Mouse (Mus musculus) forebrain, embryonic 13.5 days (tissue): ENCODE results near the gene Slc39a9. TPM values are rescaled to one million over a fixed set of nuclear protein-coding genes. Genes with fewer than 3 reads are reported as not detected.
A peak's percentile ranks its signal among the peaks of the same experiment; 100 is the strongest.

Experiments
- ATAC-seq: fragments of 200-750 bp; cut with Nextera tagmentation; 2 replicates; pipeline ENCODE4 v1.8.0; 2017
- H3K27ac ChIP-seq: fragments of 300-500 bp; sonication (generic); 2 replicates; pipeline ENCODE4 v1.5.1; 2015; ENCODE audit warnings: inconsistent platforms, mild to moderate bottlenecking, moderate library complexity
- H3K27me3 ChIP-seq: fragments of 300-500 bp; sonication (generic); 2 replicates; pipeline ENCODE4 v1.6.1; 2015; ENCODE audit warnings: mild to moderate bottlenecking, inconsistent platforms
- H3K36me3 ChIP-seq: fragments of 300-500 bp; sonication (generic); 2 replicates; pipeline ENCODE4 v1.6.1; 2015; ENCODE audit warnings: mild to moderate bottlenecking, inconsistent platforms; ENCODE audit not compliant: poor library complexity, severe bottlenecking
- H3K4me1 ChIP-seq: fragments of 300-500 bp; sonication (generic); 2 replicates; pipeline ENCODE4 v1.6.1; 2015; ENCODE audit warnings: inconsistent platforms
- H3K4me2 ChIP-seq: fragments of 300-500 bp; sonication (generic); 2 replicates; pipeline ENCODE4 v1.6.1; 2015; ENCODE audit warnings: inconsistent platforms, mild to moderate bottlenecking, moderate library complexity
- H3K4me3 ChIP-seq: fragments of 300-500 bp; sonication (generic); 2 replicates; pipeline ENCODE4 v1.5.1; 2015; ENCODE audit warnings: mild to moderate bottlenecking, inconsistent platforms
- H3K9ac ChIP-seq: fragments of 300-500 bp; sonication (generic); 2 replicates; pipeline ENCODE4 v1.6.1; 2015; ENCODE audit warnings: mild to moderate bottlenecking, inconsistent platforms
- H3K9me3 ChIP-seq: fragments of 300-500 bp; sonication (generic); replicated peaks from 2 replicates; pipeline ENCODE4 v1.6.1; 2016; ENCODE audit warnings: inconsistent platforms
- whole genome bisulfite sequencing: fragments of 180-500 bp; shearing (Covaris S2); methylation state at CpG from one replicate; pipeline ENCODE4 v1.1.7; 2015; 5-methylcytosine and 5-hydroxymethylcytosine counted together
- polyA plus RNA-seq: library from polyadenylated mRNA; unstranded; fragments of >200 nt; fragmentation: Nextera tagmentation; extraction: Ambion mirVana; gene quantifications from 2 replicates; pipeline ENCODE4 v1.2.1, GENCODE M21; 2015

Gene Slc39a9
- polyA plus RNA-seq, 1 experiment from 2014 or later, result 20.2 TPM

DNA sequence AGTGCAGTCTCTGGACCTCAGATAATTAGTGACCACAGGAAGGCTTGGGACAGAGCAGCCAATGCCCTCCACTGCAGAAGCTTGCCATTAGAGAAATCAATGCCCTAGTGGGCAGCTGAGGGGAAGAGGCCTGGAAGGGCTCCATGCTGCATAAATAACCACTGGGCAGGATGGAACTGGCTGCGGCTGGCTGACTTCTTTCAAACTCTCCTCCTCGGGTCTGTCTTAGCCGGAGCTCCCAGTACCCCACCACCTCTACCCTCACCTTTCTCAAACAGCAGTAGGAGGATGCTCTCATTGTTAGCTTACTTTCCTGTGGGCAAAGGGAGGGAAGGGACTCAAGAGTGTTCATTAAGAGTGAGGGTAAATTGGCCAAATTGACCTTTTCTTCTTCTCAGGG lies 51.3 kb downstream of the Slc39a9 start:
- H3K27me3 ChIP-seq, result peaks cover 52% of the 10 kb centered on the region
- no peak for ATAC-seq
- no peak overlapping the region for H3K4me3 ChIP-seq
- no peak overlapping the region for H3K27ac ChIP-seq
- peaks cover 18% of the 10 kb centered on the region for H3K4me1 ChIP-seq
- no peak overlapping the region for H3K4me2 ChIP-seq
- H3K9me3 ChIP-seq, result no peaks in the 10 kb centered on the region
- no peaks in the 10 kb centered on the region for H3K36me3 ChIP-seq
- H3K9ac ChIP-seq, result no peak overlapping the region
- 65% methylated on average over 3 of the region's 3 CpGs for WGBS

DNA sequence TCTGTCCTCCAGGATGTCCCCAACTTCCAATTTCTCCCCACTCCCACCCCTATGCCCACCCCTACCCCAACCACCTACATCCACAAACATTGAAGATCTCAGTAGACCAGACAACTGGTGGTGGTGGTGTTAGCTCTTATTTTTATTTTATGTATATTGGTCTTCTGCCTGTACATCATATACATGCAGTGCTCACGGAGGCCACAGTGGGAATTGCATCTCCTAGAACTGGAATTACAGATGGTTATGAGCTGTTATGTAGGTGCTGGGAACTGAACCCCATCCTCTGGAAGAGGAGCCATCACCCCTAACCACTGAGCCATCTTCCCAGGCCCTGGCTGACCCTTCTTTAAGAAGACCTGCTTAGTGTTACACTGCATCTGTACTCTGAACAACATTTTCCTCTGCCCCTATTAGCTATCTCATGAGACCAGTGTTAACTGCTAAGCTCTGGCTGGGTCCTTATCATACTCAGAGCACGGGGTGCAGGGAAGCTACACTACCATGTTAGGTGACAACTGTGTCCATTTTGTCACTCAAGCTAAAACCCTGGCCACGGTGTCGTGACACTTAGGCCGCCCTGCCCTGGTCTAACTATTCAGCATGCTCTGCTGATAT lies 55.0 kb downstream of the Slc39a9 start:
- Histone ChIP-seq H3K9me3 (no peaks in the 10 kb centered on the region), H3K4me2 (no peak overlapping the region), H3K27me3 (peaks cover 20% of the 10 kb centered on the region), H3K9ac (no peak overlapping the region), H3K36me3 (no peaks in the 10 kb centered on the region), H3K4me3 (no peak overlapping the region), H3K27ac (no peak overlapping the region), H3K4me1 (0 out of 2 replicates have a peak, but pooled peaks cover 3% of the 10 kb centered on the region)
- no peak for ATAC-seq
- 90% methylated on average over 5 of the region's 5 CpGs for WGBS

DNA sequence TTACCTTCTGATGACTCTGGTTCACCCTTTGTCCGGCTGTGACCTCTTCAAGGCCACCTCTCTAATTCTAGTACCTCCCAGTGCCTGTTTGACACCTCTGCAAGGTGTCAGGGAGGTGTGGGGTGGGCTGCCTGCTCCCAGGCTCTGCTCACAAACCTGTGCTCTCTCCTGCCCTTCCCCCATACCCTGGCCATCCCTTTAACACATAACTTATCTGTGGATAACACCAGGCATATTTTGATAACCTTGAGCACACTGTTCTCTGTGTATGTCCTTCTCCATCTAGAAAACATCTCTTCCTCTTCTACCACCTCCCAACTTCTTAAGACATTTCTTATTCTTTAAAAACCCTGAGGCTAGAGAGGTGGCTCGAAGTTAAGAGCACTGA lies 55.5 kb downstream of the Slc39a9 start:
- Histone ChIP-seq H3K27ac (no peak overlapping the region), H3K4me1 (0 out of 2 replicates have a peak, but pooled peaks cover 3% of the 10 kb centered on the region), H3K9ac (no peak overlapping the region), H3K4me2 (no peak overlapping the region), H3K27me3 (peaks cover 15% of the 10 kb centered on the region), H3K36me3 (no peaks in the 10 kb centered on the region), H3K4me3 (no peak overlapping the region), H3K9me3 (no peaks in the 10 kb centered on the region)
- no peak for ATAC-seq
- WGBS, result 79% methylated on average over 2 of the region's 2 CpGs

DNA sequence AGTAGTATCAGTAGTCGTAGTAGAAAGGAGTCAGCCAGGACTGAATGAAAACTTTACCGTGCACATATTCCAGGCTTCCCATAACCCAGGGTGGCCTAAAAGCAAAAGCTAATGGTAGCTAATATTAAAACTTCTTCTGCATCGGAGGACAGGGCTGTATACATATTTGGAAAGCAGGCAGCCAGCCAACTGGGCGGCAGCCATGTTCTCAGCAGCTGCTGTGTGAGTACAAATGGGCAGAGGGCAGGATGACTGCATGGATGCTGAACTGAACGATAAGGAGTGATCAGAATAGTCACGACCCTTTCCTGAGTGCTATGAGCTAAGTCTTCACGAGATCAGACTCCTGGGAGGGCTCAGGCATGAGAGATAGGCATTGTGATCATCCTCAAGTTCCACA lies 57.6 kb downstream of the Slc39a9 start:
- Histone ChIP-seq H3K4me3 (no peak overlapping the region), H3K27me3 (no peaks in the 10 kb centered on the region), H3K4me1 (peaks cover 4% of the 10 kb centered on the region), H3K9me3 (no peaks in the 10 kb centered on the region), H3K9ac (no peak overlapping the region), H3K27ac (no peak overlapping the region), H3K36me3 (no peaks in the 10 kb centered on the region), H3K4me2 (no peak overlapping the region)
- no peak for ATAC-seq
- WGBS, result 76% methylated on average over 7 of the region's 7 CpGs

DNA sequence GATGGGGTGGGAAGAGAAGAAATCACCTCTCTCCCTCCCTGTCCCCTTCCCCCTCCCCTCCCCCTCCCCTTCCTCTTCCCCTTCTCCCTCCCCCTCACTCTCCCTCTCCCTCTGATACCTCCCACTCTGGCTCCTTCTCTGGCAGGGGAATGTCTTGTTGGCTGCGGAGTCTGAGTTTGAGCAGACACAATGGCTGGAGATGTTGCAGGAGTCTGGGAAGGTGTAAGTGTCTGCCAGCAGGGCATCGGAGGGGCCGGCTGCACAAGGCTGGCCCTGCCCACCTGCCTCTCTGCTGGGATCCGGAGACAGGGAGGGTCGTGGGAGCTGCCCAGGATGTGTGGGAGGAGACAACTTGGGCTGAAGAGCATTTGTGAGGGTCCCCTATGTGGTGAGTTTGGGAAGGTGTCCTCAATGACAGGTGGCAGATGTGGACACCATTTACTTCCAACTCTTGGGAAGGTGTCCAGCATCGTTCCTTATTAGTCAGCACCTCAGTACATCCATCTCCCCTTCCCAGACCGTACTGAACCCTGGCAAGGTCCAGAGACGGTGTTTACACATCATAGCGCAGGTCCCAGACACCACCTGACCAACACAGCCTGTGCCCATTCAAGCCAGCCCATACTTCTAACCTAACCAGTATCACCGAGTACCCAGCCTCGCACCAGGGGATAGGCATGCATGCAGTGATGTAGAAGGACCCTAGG lies 62.7 kb downstream of the Slc39a9 start:
- 58% methylated on average over 11 of the region's 11 CpGs for WGBS
- Histone ChIP-seq H3K9me3 (no peaks in the 10 kb centered on the region), H3K4me3 (no peak overlapping the region), H3K27ac (no peak overlapping the region), H3K36me3 (no peaks in the 10 kb centered on the region), H3K27me3 (no peaks in the 10 kb centered on the region), H3K4me2 (no peak overlapping the region), H3K4me1 (peaks cover 17% of the 10 kb centered on the region), H3K9ac (no peak overlapping the region)
- peak; percentile 55 for ATAC-seq

DNA sequence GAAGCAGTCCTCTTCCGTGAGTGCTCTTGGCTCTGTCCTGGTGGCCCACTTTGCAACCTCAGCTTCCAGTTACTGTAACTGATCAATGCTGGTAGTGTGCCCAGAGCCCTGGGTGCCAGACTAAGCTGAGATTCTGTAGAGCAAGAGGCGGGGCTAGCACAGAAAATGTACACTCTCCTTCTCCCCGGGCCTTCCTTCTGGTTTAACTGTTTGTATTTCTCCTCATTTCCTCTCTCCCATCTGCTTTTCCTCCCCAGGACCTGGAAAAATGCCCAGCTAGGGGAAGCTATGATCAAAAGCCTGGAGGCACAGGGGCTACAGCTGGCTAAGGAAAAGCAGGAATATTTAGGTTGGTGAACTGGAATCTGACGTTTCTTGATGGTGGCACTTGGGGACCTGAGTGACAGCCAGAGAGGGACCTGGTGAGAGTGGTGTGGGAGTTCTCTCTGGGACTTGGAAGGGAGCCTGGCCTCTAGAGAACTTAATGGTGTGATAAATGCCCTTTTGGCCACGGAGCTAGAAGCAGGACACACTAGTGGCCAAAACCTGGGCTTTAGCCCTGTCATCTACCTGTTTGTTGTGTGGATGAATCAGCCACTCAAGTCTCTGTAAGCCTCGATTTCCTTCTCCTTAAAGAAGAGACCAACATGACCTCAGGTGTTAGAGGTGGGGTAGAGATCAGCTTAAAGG lies 63.4 kb downstream of the Slc39a9 start:
- H3K4me2 ChIP-seq, result no peak overlapping the region
- WGBS, result 57% methylated on average over 6 of the region's 6 CpGs
- peak; percentile 86 for ATAC-seq

DNA sequence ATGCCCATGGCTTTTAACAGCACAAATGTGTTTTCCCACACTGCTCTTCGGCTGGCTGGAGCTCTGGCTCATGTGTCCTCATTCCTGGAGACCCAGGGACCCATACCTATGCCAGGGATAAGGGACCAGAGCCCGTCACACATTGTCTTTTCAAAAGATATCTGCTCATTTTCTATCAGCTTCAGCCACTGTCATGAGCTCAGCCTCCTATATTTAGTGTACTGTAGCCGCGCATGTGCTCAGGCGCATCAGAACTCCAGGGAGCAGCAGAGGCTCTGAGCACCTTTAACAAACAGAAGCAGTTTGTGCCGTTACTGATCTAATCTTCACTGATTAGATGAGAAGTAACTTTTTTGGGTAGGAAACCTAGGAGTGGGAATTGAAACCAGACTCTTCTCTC lies 72.2 kb downstream of the Slc39a9 start:
- H3K4me3 ChIP-seq, result no peak overlapping the region
- no peaks in the 10 kb centered on the region for H3K9me3 ChIP-seq
- 81% methylated on average over 6 of the region's 6 CpGs for WGBS
- no peak overlapping the region for H3K4me2 ChIP-seq
- ATAC-seq, result no peak
- no peaks in the 10 kb centered on the region for H3K4me1 ChIP-seq
- H3K9ac ChIP-seq, result no peak overlapping the region
- H3K27me3 ChIP-seq, result no peaks in the 10 kb centered on the region
- H3K36me3 ChIP-seq, result no peaks in the 10 kb centered on the region
- H3K27ac ChIP-seq, result no peak overlapping the region

More for the DNA sequence above, 63.4 kb downstream of the Slc39a9 start:
- Histone ChIP-seq H3K9ac (no peak overlapping the region), H3K27me3 (no peaks in the 10 kb centered on the region), H3K4me1 (peaks cover 17% of the 10 kb centered on the region), H3K4me3 (no peak overlapping the region), H3K9me3 (no peaks in the 10 kb centered on the region), H3K27ac (no peak overlapping the region), H3K36me3 (no peaks in the 10 kb centered on the region)

DNA sequence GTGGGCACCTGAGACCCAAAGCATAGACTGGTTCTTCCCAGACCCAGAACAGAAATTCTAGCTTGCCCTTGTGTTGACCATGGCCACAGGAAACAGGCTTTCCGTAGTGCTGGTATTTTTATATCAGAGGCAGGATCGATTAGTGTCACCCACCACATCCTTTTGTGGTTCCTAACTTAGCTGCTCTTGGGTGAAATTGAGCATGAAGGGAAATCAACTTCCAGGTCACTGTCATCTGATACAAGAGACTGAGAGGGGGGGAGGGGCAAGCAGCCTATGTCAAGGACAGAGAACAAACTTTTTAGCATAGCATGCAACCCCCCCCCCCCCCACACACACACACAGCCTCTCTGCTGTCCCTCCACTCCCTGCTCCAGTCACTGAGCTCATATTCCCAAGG lies 75.5 kb downstream of the Slc39a9 start:
- Histone ChIP-seq H3K27me3 (no peaks in the 10 kb centered on the region), H3K4me3 (no peak overlapping the region), H3K9ac (no peak overlapping the region), H3K36me3 (no peaks in the 10 kb centered on the region), H3K4me1 (no peaks in the 10 kb centered on the region), H3K9me3 (no peaks in the 10 kb centered on the region), H3K4me2 (no peak overlapping the region), H3K27ac (no peak overlapping the region)
- ATAC-seq, result no peak
- 76% methylated on average over 2 of the region's 2 CpGs for WGBS

DNA sequence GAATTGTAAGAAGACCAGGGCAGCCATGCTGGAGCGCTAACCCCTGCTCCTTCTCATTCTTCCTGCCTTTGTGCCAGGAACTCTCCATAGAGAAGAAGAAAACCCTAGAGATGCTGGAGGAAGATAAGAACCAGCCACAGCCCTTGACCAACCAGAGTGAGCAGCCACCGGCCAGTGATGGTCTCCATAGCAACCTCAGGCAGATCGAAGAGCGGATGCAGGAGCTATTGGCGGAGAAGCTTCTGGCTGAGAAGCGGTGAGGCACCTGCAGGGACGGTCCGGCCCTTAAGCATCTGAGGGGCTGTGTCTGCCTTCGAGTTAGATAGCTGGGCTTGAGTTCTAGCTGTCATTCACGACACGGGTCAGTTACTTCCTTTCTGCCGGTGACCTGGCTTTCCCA lies 76.8 kb downstream of the Slc39a9 start:
- no peak overlapping the region for H3K27ac ChIP-seq
- no peak for ATAC-seq
- 61% methylated on average over 12 of the region's 12 CpGs for WGBS

DNA sequence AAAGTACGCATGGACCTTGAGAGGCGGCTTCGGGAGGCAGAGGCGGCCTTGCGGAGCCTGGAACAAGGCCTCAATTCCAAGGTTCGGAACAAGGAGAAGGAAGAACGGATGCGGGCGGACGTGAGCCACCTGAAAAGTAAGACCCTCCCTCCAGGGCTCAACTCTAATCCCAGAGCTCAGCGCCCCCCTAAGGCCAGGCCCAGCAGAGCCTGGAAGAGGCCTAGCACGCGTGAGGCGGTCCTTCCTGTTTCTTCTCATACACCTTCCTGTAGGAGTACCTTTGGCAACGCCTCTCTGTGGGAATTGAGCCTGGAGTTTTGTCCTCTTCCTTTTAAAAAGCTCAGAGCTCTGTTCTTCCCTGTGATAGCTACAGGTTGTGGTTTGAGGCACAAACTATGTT lies 77.8 kb downstream of the Slc39a9 start:
- H3K9ac ChIP-seq, result no peak overlapping the region
- H3K4me1 ChIP-seq, result no peaks in the 10 kb centered on the region
- H3K9me3 ChIP-seq, result no peaks in the 10 kb centered on the region
- H3K27ac ChIP-seq, result no peak overlapping the region
- no peak for ATAC-seq
- H3K36me3 ChIP-seq, result no peaks in the 10 kb centered on the region
- no peak overlapping the region for H3K4me2 ChIP-seq
- 84% methylated on average over 14 of the region's 15 CpGs for WGBS
- H3K27me3 ChIP-seq, result no peaks in the 10 kb centered on the region
- H3K4me3 ChIP-seq, result no peak overlapping the region

More for the DNA sequence above, 76.8 kb downstream of the Slc39a9 start:
- no peak overlapping the region for H3K4me3 ChIP-seq
- H3K4me1 ChIP-seq, result no peaks in the 10 kb centered on the region
- H3K9ac ChIP-seq, result no peak overlapping the region
- no peaks in the 10 kb centered on the region for H3K36me3 ChIP-seq
- no peaks in the 10 kb centered on the region for H3K9me3 ChIP-seq
- H3K4me2 ChIP-seq, result no peak overlapping the region
- no peaks in the 10 kb centered on the region for H3K27me3 ChIP-seq

DNA sequence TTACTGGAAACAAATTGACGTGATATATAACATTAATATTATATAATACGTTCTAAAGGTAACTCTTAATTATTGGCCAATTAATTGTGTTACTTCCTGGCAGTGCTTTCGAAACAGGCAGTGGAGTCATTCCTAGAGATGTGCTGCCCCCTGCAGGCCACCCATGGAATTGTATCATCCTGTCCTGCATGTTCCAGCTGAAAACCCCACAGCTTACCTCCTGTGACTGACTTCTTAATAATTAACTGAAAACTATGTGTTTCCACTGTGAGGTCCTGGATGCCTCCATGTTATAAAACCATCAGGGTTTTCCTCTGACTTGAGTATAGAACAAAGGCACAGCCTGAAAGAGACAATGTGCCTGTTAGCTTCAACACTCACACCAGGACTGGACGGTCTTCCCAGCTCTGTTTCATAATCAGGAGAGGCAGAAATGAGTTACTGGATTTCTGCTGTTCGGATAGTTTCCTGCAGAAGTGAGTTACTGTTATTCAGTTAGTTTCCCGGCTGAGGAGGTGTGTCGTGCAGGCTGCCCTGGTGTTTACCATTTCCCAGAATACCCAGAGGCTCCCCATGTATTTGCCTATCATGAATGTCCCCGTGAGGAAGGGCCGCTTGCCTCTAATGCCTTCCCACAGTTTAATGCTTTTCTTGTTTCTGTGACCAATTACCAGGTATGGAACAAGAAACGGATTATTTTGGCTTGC lies 81.3 kb downstream of the Slc39a9 start:
- 0 out of 2 replicates have a peak, but pooled peaks cover 3% of the 10 kb centered on the region for H3K27me3 ChIP-seq
- no peaks in the 10 kb centered on the region for H3K4me1 ChIP-seq
- H3K9ac ChIP-seq, result no peak overlapping the region
- H3K4me2 ChIP-seq, result no peak overlapping the region
- 24% methylated on average over 10 of the region's 10 CpGs for WGBS
- H3K36me3 ChIP-seq, result no peaks in the 10 kb centered on the region
- no peak overlapping the region for H3K27ac ChIP-seq
- H3K9me3 ChIP-seq, result no peaks in the 10 kb centered on the region
- H3K4me3 ChIP-seq, result no peak overlapping the region
- ATAC-seq, result no peak

DNA sequence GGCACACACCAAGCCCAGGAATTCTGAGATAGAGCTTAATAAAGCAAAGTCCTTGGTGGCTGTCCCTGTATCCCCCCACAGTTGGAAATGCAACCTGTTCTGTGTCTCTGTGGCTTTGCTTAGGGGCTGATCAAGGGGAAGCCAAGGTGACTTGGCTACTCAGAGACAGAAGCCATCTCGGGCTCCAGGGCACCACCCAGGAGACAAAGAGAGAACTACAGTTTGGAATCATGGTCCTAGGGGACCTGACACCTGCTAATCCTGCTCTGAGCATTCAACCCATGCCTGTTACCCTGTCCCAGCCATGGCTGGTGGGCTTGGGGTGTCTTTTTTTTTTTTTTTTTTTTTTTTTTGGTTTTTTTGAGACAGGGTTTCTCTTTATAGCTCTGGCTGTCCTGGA lies 84.5 kb downstream of the Slc39a9 start:
- H3K36me3 ChIP-seq, result no peaks in the 10 kb centered on the region
- 36% methylated on average over 1 of the region's 1 CpGs for WGBS
- H3K27me3 ChIP-seq, result 0 out of 2 replicates have a peak, but pooled peaks cover 3% of the 10 kb centered on the region
- no peak overlapping the region for H3K4me3 ChIP-seq
- no peak overlapping the region for H3K9ac ChIP-seq
- ATAC-seq, result no peak
- H3K4me1 ChIP-seq, result no peaks in the 10 kb centered on the region; the same call in 1 of the 2 replicates
- no peak overlapping the region for H3K4me2 ChIP-seq
- no peak overlapping the region for H3K27ac ChIP-seq
- no peaks in the 10 kb centered on the region for H3K9me3 ChIP-seq
